Mouse (Mus musculus) cortical plate, adult 2 months (tissue): ENCODE measurements at regions not wholly inside any gene's neighbourhood (a gene's known extent, or its start where the extent isn't known, plus 50 kb on each side); places are given as distances from the start of the nearest gene placed in this dataset.

Experiments
- CTCF ChIP-seq: fragments of 200-500 bp; IDR thresholded peaks from 2 replicates; pipeline ENCODE4 v1.5.1; 2011; ENCODE audit warnings: mild to moderate bottlenecking, control low read depth, low read length; ENCODE audit not compliant: insufficient read depth; ENCODE audit errors: extremely low read depth
- POLR2A ChIP-seq: fragments of 200-500 bp; IDR thresholded peaks from 2 replicates; pipeline ENCODE4 v1.6.1; 2011; ENCODE audit warnings: mild to moderate bottlenecking, low read length, control low read depth; ENCODE audit not compliant: insufficient read depth; ENCODE audit errors: extremely low read depth

- TF ChIP-seq POLR2A (no peak), CTCF (no peak)
Measured at GRCm38 (mm10) chr3:103422806-103423205, 143.7 kb downstream of the Trim33 start.
